Mouse (Mus musculus): ENCODE data around the gene Daam1. TPM values are rescaled to one million over a fixed set of nuclear protein-coding genes. Genes with fewer than 3 reads are reported as not detected.

Gene Daam1
- polyA plus RNA-seq, 1 experiment = 10.1 TPM

DNA sequence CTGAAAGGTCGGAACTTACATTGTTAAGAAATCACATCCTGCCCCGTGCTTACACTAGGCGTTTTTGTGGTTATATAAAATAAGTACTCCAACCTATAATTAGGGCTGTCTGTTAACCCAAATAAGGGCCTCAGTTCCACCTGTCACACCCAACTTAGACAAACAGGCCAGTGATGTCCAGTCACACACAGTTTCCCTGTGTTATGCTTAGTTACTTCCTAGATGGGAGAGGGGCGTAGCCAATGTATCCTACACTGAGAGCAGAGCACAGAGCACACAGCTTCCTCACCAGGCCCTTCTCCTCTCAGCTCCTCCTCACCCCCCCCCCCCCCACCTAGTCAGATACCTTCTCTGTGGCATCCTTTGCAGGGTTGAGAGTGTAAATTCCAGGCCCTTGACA, 41.5 kb downstream of the Daam1 start:
- Histone ChIP-seq H3ac (ENCODE audit: control insufficient read depth, insufficient read length) (no peak overlapping the region), H3K4me3 (no peak overlapping the region), H3K79me2 (ENCODE audit: control insufficient read depth, insufficient read depth) (peaks cover 60% of the 10 kb centered on the region), H3K4me2 (ENCODE audit: low read depth) (no peak overlapping the region), H3K36me3 (ENCODE audit: control insufficient read depth, insufficient read depth) (no peaks in the 10 kb centered on the region), H3K27me3 (ENCODE audit: control insufficient read depth, insufficient read depth, insufficient read length) (no peaks in the 10 kb centered on the region)
- no peak for TF ChIP-seq MAX (IDR thresholded peaks at IDR 0.05; ENCODE audit: low read depth)
- peak in 2 of 3 experiments; percentile 30 to 31 for TF ChIP-seq MYOD1 (IDR thresholded peaks at IDR 0.05; ENCODE audit: control insufficient read depth in 1 of 3, insufficient read length in 2 of 3, low read depth in 2 of 3)

DNA sequence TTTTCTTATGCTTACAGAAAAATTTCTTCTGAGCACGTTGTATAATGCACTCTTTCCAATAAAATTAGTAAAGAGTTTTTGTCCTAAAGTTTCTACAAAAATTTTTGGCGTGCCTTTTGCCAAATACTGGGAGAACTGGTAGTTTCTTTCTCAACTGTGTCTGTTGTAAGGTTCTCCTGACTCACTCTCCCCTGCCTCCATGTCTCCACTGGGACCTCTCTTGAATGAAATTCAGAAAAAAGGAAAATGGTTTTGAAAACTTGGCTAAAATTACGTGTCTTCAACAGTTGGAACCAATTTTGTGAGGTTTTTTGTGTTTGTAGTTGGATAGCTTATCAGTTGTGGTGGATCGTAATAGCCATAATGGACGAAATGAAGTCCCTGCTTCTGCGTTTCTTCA, 43.7 kb downstream of the Daam1 start:
- no peak overlapping the region for H3ac ChIP-seq (ENCODE audit: control insufficient read depth, insufficient read length)
- peaks cover 65% of the 10 kb centered on the region for H3K79me2 ChIP-seq (ENCODE audit: control insufficient read depth, insufficient read depth)
- H3K27me3 ChIP-seq (ENCODE audit: control insufficient read depth, insufficient read depth, insufficient read length) = no peaks in the 10 kb centered on the region
- H3K4me2 ChIP-seq (ENCODE audit: low read depth) = no peak overlapping the region
- H3K4me3 ChIP-seq = no peak overlapping the region
- TF ChIP-seq MAX (IDR thresholded peaks at IDR 0.05; ENCODE audit: low read depth) (no peak), MYOG (IDR thresholded peaks at IDR 0.05; ENCODE audit: control insufficient read depth in 1 of 3, insufficient read depth in 1 of 3, insufficient read length in 2 of 3, low read depth in 2 of 3) (no peak), POLR2A (IDR thresholded peaks at IDR 0.05; ENCODE audit: insufficient read length, low read depth) (no peak), REST (IDR thresholded peaks at IDR 0.05; ENCODE audit: insufficient read depth, insufficient read length) (no peak), E2F4 (IDR thresholded peaks at IDR 0.05; ENCODE audit: insufficient read depth) (no peak), SRF (IDR thresholded peaks at IDR 0.05; ENCODE audit: control insufficient read depth, insufficient read length, low read depth) (no peak), POLR2AphosphoS2 (IDR thresholded peaks at IDR 0.05; ENCODE audit: insufficient read length, low read depth) (no peak), USF1 (IDR thresholded peaks at IDR 0.05; ENCODE audit: low read depth) (no peak), CEBPB (IDR thresholded peaks at IDR 0.05; ENCODE audit: insufficient read depth, poor library complexity, severe bottlenecking) (no peak), TCF3 (IDR thresholded peaks at IDR 0.05; ENCODE audit: insufficient read length, low read depth) (no peak), MYOD1 (IDR thresholded peaks at IDR 0.05; ENCODE audit: control insufficient read depth in 1 of 3, insufficient read length in 2 of 3, low read depth in 2 of 3) (no peak), TCF12 (IDR thresholded peaks at IDR 0.05; ENCODE audit: insufficient read depth, poor library complexity, severe bottlenecking) (no peak)
- H3K36me3 ChIP-seq (ENCODE audit: control insufficient read depth, insufficient read depth) = no peaks in the 10 kb centered on the region

DNA sequence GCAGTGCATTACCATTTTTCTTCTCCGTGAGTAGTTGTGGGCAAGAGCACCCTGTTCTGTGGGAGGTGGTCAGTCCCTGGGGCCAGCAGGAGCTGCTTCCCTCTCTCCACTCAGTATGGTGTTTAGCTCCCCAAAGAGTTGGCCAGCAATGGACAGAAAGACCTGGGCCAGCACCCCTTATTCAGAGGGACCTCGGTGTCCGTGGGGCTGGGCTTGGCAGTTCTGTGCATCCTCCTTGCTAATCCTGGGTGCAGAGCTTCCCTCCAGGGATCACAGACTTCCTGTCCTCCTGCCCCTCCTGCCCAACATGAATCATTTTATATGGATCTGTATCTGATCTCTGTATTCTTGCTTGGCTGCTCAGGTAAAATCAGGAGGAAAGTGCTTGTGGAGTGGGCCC, 44.1 kb downstream of the Daam1 start:
- TF ChIP-seq POLR2A (IDR thresholded peaks at IDR 0.05; ENCODE audit: insufficient read length, low read depth) (no peak), SRF (IDR thresholded peaks at IDR 0.05; ENCODE audit: control insufficient read depth, insufficient read length, low read depth) (no peak), TCF12 (IDR thresholded peaks at IDR 0.05; ENCODE audit: insufficient read depth, poor library complexity, severe bottlenecking) (no peak), POLR2AphosphoS2 (IDR thresholded peaks at IDR 0.05; ENCODE audit: insufficient read length, low read depth) (no peak), MAX (IDR thresholded peaks at IDR 0.05; ENCODE audit: low read depth) (no peak), MYOD1 (IDR thresholded peaks at IDR 0.05; ENCODE audit: control insufficient read depth in 1 of 3, insufficient read length in 2 of 3, low read depth in 2 of 3) (no peak), TCF3 (IDR thresholded peaks at IDR 0.05; ENCODE audit: insufficient read length, low read depth) (no peak), USF1 (IDR thresholded peaks at IDR 0.05; ENCODE audit: low read depth) (no peak), REST (IDR thresholded peaks at IDR 0.05; ENCODE audit: insufficient read depth, insufficient read length) (no peak)
- Histone ChIP-seq H3ac (ENCODE audit: control insufficient read depth, insufficient read length) (no peak overlapping the region), H3K79me2 (ENCODE audit: control insufficient read depth, insufficient read depth) (peaks cover 61% of the 10 kb centered on the region), H3K36me3 (ENCODE audit: control insufficient read depth, insufficient read depth) (no peaks in the 10 kb centered on the region), H3K4me3 (no peak overlapping the region), H3K4me2 (ENCODE audit: low read depth) (no peak overlapping the region), H3K27me3 (ENCODE audit: control insufficient read depth, insufficient read depth, insufficient read length) (no peaks in the 10 kb centered on the region)

DNA sequence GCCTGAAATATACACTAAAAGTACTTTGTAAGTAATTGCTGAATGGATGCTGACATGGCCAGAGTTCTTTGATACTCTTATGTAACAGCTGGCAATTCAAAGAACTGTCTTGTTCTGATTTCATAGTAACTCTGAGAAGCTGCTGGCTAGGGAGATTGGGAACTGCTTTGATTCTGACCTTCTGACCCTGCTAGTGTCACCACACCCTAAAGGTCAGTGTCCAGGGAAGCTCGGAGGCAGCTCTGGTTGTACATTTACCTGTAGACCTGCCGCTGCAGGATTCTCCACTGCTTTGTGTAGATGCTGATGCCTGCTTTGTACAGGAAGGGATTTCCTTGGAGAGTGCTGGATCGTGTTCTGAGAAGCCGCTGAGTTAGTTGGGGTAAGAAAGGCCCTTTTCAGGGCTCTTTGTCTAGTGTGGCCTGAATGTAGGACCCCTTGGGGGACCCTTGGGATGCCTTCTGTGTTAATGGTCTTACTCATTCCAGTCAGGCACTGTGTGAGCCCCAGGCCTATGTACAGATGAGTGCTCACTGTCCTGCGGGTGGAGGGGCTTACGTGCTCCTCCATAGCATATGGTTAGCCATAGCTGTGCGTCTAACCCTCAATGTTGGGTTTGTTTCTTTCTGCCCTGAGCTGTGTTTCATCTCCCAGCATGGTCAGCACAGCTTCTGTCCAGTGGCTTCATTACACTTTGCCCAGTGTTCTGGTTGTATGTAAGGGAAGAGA, 45.0 kb downstream of the Daam1 start:
- Histone ChIP-seq H3K27me3 (ENCODE audit: control insufficient read depth, insufficient read depth, insufficient read length) (no peaks in the 10 kb centered on the region), H3K4me3 (no peak overlapping the region), H3ac (ENCODE audit: control insufficient read depth, insufficient read length) (no peak overlapping the region), H3K36me3 (ENCODE audit: control insufficient read depth, insufficient read depth) (no peaks in the 10 kb centered on the region), H3K4me2 (ENCODE audit: low read depth) (no peak overlapping the region), H3K79me2 (ENCODE audit: control insufficient read depth, insufficient read depth) (peaks cover 62% of the 10 kb centered on the region)
- TF ChIP-seq TCF3 (IDR thresholded peaks at IDR 0.05; ENCODE audit: insufficient read length, low read depth) (no peak), MYOG (IDR thresholded peaks at IDR 0.05; ENCODE audit: control insufficient read depth in 1 of 3, insufficient read depth in 1 of 3, insufficient read length in 2 of 3, low read depth in 2 of 3) (no peak), SRF (IDR thresholded peaks at IDR 0.05; ENCODE audit: control insufficient read depth, insufficient read length, low read depth) (no peak), USF1 (IDR thresholded peaks at IDR 0.05; ENCODE audit: low read depth) (no peak), TCF12 (IDR thresholded peaks at IDR 0.05; ENCODE audit: insufficient read depth, poor library complexity, severe bottlenecking) (no peak), POLR2A (IDR thresholded peaks at IDR 0.05; ENCODE audit: insufficient read length, low read depth) (no peak), E2F4 (IDR thresholded peaks at IDR 0.05; ENCODE audit: insufficient read depth) (no peak), REST (IDR thresholded peaks at IDR 0.05; ENCODE audit: insufficient read depth, insufficient read length) (no peak)

DNA sequence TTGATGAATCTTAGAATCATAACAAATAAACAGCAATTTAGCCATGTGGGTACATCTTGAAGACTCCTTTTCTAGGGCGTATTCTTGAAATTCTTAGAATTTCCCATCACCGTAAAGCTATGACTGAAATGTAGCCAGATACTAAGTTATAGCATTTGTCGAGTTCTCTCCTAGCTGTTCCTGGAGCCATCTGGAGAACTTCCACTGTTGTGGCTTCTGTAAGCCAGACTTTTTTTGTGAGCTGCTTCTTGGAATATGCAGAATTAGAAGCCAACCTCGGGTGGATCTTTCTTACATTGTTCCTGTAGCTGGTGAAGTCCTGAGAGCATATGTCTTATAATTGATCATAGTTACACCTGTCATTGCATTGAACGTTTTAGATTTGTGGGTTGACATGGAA, 50.1 kb downstream of the Daam1 start:
- H3K4me2 ChIP-seq (ENCODE audit: low read depth) = no peak overlapping the region
- no peaks in the 10 kb centered on the region for H3K27me3 ChIP-seq (ENCODE audit: control insufficient read depth, insufficient read depth, insufficient read length)
- TF ChIP-seq TCF3 (IDR thresholded peaks at IDR 0.05; ENCODE audit: insufficient read length, low read depth) (no peak), USF1 (IDR thresholded peaks at IDR 0.05; ENCODE audit: low read depth) (no peak), E2F4 (IDR thresholded peaks at IDR 0.05; ENCODE audit: insufficient read depth) (no peak), POLR2AphosphoS2 (IDR thresholded peaks at IDR 0.05; ENCODE audit: insufficient read length, low read depth) (no peak), TCF12 (IDR thresholded peaks at IDR 0.05; ENCODE audit: insufficient read depth, poor library complexity, severe bottlenecking) (no peak), MYOG (IDR thresholded peaks at IDR 0.05; ENCODE audit: control insufficient read depth in 1 of 3, insufficient read depth in 1 of 3, insufficient read length in 2 of 3, low read depth in 2 of 3) (no peak), REST (IDR thresholded peaks at IDR 0.05; ENCODE audit: insufficient read depth, insufficient read length) (no peak), MAX (IDR thresholded peaks at IDR 0.05; ENCODE audit: low read depth) (no peak), CEBPB (IDR thresholded peaks at IDR 0.05; ENCODE audit: insufficient read depth, poor library complexity, severe bottlenecking) (no peak), POLR2A (IDR thresholded peaks at IDR 0.05; ENCODE audit: insufficient read length, low read depth) (no peak)
- H3K36me3 ChIP-seq (ENCODE audit: control insufficient read depth, insufficient read depth) = no peaks in the 10 kb centered on the region
- H3ac ChIP-seq (ENCODE audit: control insufficient read depth, insufficient read length) = no peak overlapping the region
- peaks cover 37% of the 10 kb centered on the region for H3K79me2 ChIP-seq (ENCODE audit: control insufficient read depth, insufficient read depth)
- no peak overlapping the region for H3K4me3 ChIP-seq
